ENCODE assay signal across 8 mouse cellular contexts in genomic region chr2:13573408-13574065, GRCm38 (mm10). TPM values are rescaled to one million over a fixed set of nuclear protein-coding genes. Genes with fewer than 3 reads are reported as not detected.
DNase-seq lines count a peak whose midpoint lies in the region; ATAC-seq and TF ChIP-seq lines count a peak whose summit lies in the region.

Gene Vim (plus strand): TSS chr2:13573927.

- WGBS in heart, embryonic 13.5 days: 1% methylated on average over 25 of the region's 26 CpGs
- under 1% methylated on average over 26 of the region's 26 CpGs for WGBS in kidney, postnatal 0 days
- under 1% methylated on average over 26 of the region's 26 CpGs for WGBS in liver, embryonic 15.5 days (ENCODE audit: insufficient replicate concordance)
- WGBS in neural tube, embryonic 13.5 days: 0% methylated on average over 26 of the region's 26 CpGs

- peak; percentile 86 for DNase-seq in CH12.LX (ENCODE audit: extremely low read depth)
- DNase-seq in brain, adult 2 months (ENCODE audit: low read depth, low spot score): peak; percentile 57
- DNase-seq in kidney, postnatal 0 days (ENCODE audit: low spot score): peak; percentile 96
- DNase-seq in thymus, adult 18-20 months: peak; percentile 75 to 78

- no peak; the same call in 1 of the 2 replicates for TF ChIP-seq EP300 in CH12.LX (IDR thresholded peaks at IDR 0.05; ENCODE audit: low read length)

- in situ Hi-C loops in CH12.LX (cut with MboI; ENCODE audit: low pct_ligation_motif_present, low pct_unique_long_range_greater_than_20kb, low sequenced_read_pairs): loop anchor here (10.0 kb wide), 2 partner anchors 169 to 201 kb away; no protein-coding TSS in a partner anchor

- H3K27ac ChIP-seq in CH12.LX (ENCODE audit: insufficient read depth, low read depth): peak within 1 kb of the TSS; percentile 88
- H3K27ac ChIP-seq in heart, embryonic 13.5 days (replicated peaks): peak within 1 kb of the TSS; percentile 99
- H3K27ac ChIP-seq in kidney, postnatal 0 days: peak within 1 kb of the TSS; percentile 97
- H3K27ac ChIP-seq in liver, embryonic 15.5 days (replicated peaks): peak within 1 kb of the TSS; percentile 81
- peak within 1 kb of the TSS; percentile 96 for H3K27ac ChIP-seq in neural tube, embryonic 13.5 days (replicated peaks)

- H3K9ac ChIP-seq in CH12.LX (ENCODE audit: insufficient read depth, low read depth): peak within 1 kb of the TSS; percentile 84
- peak within 1 kb of the TSS; percentile 99 for H3K9ac ChIP-seq in heart, embryonic 13.5 days
- H3K9ac ChIP-seq in kidney, postnatal 0 days (ENCODE audit: low read depth, low read length): peak within 1 kb of the TSS; percentile 74
- H3K9ac ChIP-seq in liver, embryonic 15.5 days: peak within 1 kb of the TSS; percentile 50
- peak within 1 kb of the TSS; percentile 93 for H3K9ac ChIP-seq in neural tube, embryonic 13.5 days

- ATAC-seq in heart, embryonic 13.5 days (ENCODE audit: extremely low read depth, insufficient number of reproducible peaks, low FRiP score, low TSS enrichment): peak; percentile 87
- ATAC-seq in kidney, postnatal 0 days (replicated peaks; ENCODE audit: low FRiP score, low read depth): peak; percentile 92
- peak; percentile 73 for ATAC-seq in liver, embryonic 15.5 days (ENCODE audit: insufficient read depth)
- peak; percentile 89 for ATAC-seq in neural tube, embryonic 13.5 days (ENCODE audit: low read depth)

- peaks cover 11 to 49% of the 10 kb centered on the region in 2 experiments for H3K4me1 ChIP-seq in CH12.LX (ENCODE audit: control insufficient read depth in 1 of 2, insufficient read depth in 2 of 2)
- H3K4me1 ChIP-seq in erythroblast, embryonic 14.5 days (ENCODE audit: control insufficient read depth): peaks cover 23% of the 10 kb centered on the region
- H3K4me1 ChIP-seq in heart, embryonic 13.5 days: peaks cover 27% of the 10 kb centered on the region
- 0 out of 2 replicates have a peak, but pooled peaks cover 11% of the 10 kb centered on the region for H3K4me1 ChIP-seq in kidney, postnatal 0 days (replicated peaks; ENCODE audit: insufficient read depth, low read length)
- H3K4me1 ChIP-seq in liver, embryonic 15.5 days (replicated peaks): peaks cover 31% of the 10 kb centered on the region
- peaks cover 42% of the 10 kb centered on the region for H3K4me1 ChIP-seq in neural tube, embryonic 13.5 days (replicated peaks)

- peak within 1 kb of the TSS; percentile 68 to 73 (median 72) for H3K4me3 ChIP-seq in CH12.LX (replicated peaks in 1 of 3; ENCODE audit: low read depth in 2 of 3, low read length in 2 of 3, poor library complexity in 1 of 3)
- H3K4me3 ChIP-seq in erythroblast, embryonic 14.5 days (replicated peaks): peak within 1 kb of the TSS; percentile 49
- H3K4me3 ChIP-seq in heart, embryonic 13.5 days: peak within 1 kb of the TSS; percentile 97
- peak within 1 kb of the TSS; percentile 61 for H3K4me3 ChIP-seq in kidney, postnatal 0 days (replicated peaks; ENCODE audit: low read depth, low read length)
- H3K4me3 ChIP-seq in liver, embryonic 15.5 days (replicated peaks): peak within 1 kb of the TSS; percentile 56
- H3K4me3 ChIP-seq in neural tube, embryonic 13.5 days: peak within 1 kb of the TSS; percentile 80

- peak; percentile 45; the same call in 1 of the 2 replicates for TF ChIP-seq POLR2A in CH12.LX (IDR thresholded peaks at IDR 0.05; ENCODE audit: low read depth, low read length)

- H3K79me2 ChIP-seq in CH12.LX (replicated peaks; ENCODE audit: control insufficient read depth, extremely low read depth, insufficient read depth, poor library complexity, severe bottlenecking): no peaks in the 10 kb centered on the region

- H3K36me3 ChIP-seq in CH12.LX (replicated peaks in 1 of 2; ENCODE audit: control insufficient read depth in 1 of 2, insufficient read depth in 1 of 2, low read length in 1 of 2): peaks cover 4 to 16% of the 10 kb centered on the region in 2 experiments
- no peaks in the 10 kb centered on the region for H3K36me3 ChIP-seq in erythroblast, embryonic 14.5 days (ENCODE audit: control insufficient read depth)
- peaks cover 25% of the 10 kb centered on the region for H3K36me3 ChIP-seq in heart, embryonic 13.5 days
- H3K36me3 ChIP-seq in kidney, postnatal 0 days (ENCODE audit: insufficient read depth, low read length): 0 out of 2 replicates have a peak, but pooled peaks cover 5% of the 10 kb centered on the region
- H3K36me3 ChIP-seq in liver, embryonic 15.5 days (replicated peaks): peaks cover 2% of the 10 kb centered on the region; the same call in 1 of the 2 replicates
- H3K36me3 ChIP-seq in neural tube, embryonic 13.5 days: peaks cover 8% of the 10 kb centered on the region; the same call in 1 of the 2 replicates

- H3K4me2 ChIP-seq in CH12.LX (ENCODE audit: insufficient read depth, low read depth, poor library complexity, severe bottlenecking): peak within 1 kb of the TSS; percentile 98
- peak within 1 kb of the TSS; percentile 67 for H3K4me2 ChIP-seq in heart, embryonic 13.5 days
- peak within 1 kb of the TSS; percentile 76 for H3K4me2 ChIP-seq in kidney, postnatal 0 days (ENCODE audit: low read length)
- H3K4me2 ChIP-seq in liver, embryonic 15.5 days: peak within 1 kb of the TSS; percentile 69
- peak within 1 kb of the TSS; percentile 78 for H3K4me2 ChIP-seq in neural tube, embryonic 13.5 days

- H3K9me3 ChIP-seq in CH12.LX (replicated peaks; ENCODE audit: low read length): no peaks in the 10 kb centered on the region
- peaks cover 2% of the 10 kb centered on the region; the same call in 1 of the 2 replicates for H3K9me3 ChIP-seq in erythroblast, embryonic 14.5 days (ENCODE audit: control insufficient read depth, low read length)
- no peaks in the 10 kb centered on the region for H3K9me3 ChIP-seq in heart, embryonic 13.5 days
- H3K9me3 ChIP-seq in kidney, postnatal 0 days (replicated peaks; ENCODE audit: low read length): no peaks in the 10 kb centered on the region
- H3K9me3 ChIP-seq in liver, embryonic 15.5 days (replicated peaks): no peaks in the 10 kb centered on the region
- no peaks in the 10 kb centered on the region for H3K9me3 ChIP-seq in neural tube, embryonic 13.5 days

- dilution Hi-C loops in CH12.LX (cut with MboI; ENCODE audit: extremely low pct_ligation_motif_present, extremely low pct_unique_long_range_greater_than_20kb, low sequenced_read_pairs): no loop called here

- no peak for TF ChIP-seq RAD21 in CH12.LX (IDR thresholded peaks at IDR 0.05; ENCODE audit: low read depth, low read length)

- TF ChIP-seq CTCF in CH12.LX (conservative IDR thresholded peaks at IDR 0.05 in 1 of 2, IDR thresholded peaks at IDR 0.05 in 1 of 2; ENCODE audit: low read depth in 2 of 2, low read length in 2 of 2): no peak
- TF ChIP-seq CTCF in kidney, postnatal 0 days (IDR thresholded peaks at IDR 0.05; ENCODE audit: low read depth): no peak

- no peaks in the 10 kb centered on the region for H3K27me3 ChIP-seq in CH12.LX (replicated peaks)
- peaks cover 75% of the 10 kb centered on the region for H3K27me3 ChIP-seq in erythroblast, embryonic 14.5 days (ENCODE audit: control insufficient read depth)
- H3K27me3 ChIP-seq in heart, embryonic 13.5 days (replicated peaks): no peaks in the 10 kb centered on the region
- H3K27me3 ChIP-seq in kidney, postnatal 0 days (ENCODE audit: insufficient read depth, low read length): no peaks in the 10 kb centered on the region
- H3K27me3 ChIP-seq in liver, embryonic 15.5 days: peaks cover 64% of the 10 kb centered on the region
- no peaks in the 10 kb centered on the region for H3K27me3 ChIP-seq in neural tube, embryonic 13.5 days

TF ChIP-seq in CH12.LX, 34 proteins besides CTCF, POLR2A, EP300 and RAD21 (continues in another document):
- no peak for TF ChIP-seq MAZ (IDR thresholded peaks at IDR 0.05; ENCODE audit: low read depth, low read length)
- no peak for TF ChIP-seq CHD1 (IDR thresholded peaks at IDR 0.05; ENCODE audit: low read depth, low read length)
- TF ChIP-seq ZKSCAN1 (IDR thresholded peaks at IDR 0.05; ENCODE audit: borderline replicate concordance, low read depth, low read length): no peak
- no peak for TF ChIP-seq PAX5 (IDR thresholded peaks at IDR 0.05; ENCODE audit: low read length)
- peak; percentile 23; the same call in 1 of the 2 replicates for TF ChIP-seq TBP (conservative IDR thresholded peaks at IDR 0.05; ENCODE audit: low read depth, low read length)
- TF ChIP-seq MYC (IDR thresholded peaks at IDR 0.05; ENCODE audit: low read depth, low read length): no peak
- TF ChIP-seq POLR2AphosphoS2 (IDR thresholded peaks at IDR 0.05; ENCODE audit: low read depth, low read length): peak; percentile 47; the same call in 1 of the 2 replicates
- TF ChIP-seq NELFE (IDR thresholded peaks at IDR 0.05; ENCODE audit: low read depth, low read length): peak; percentile 61
- peak; percentile 58 for TF ChIP-seq MXI1 (IDR thresholded peaks at IDR 0.05; ENCODE audit: low read depth, low read length)
- TF ChIP-seq MAFK (IDR thresholded peaks at IDR 0.05; ENCODE audit: insufficient replicate concordance, low read length): no peak
- TF ChIP-seq NRF1 (IDR thresholded peaks at IDR 0.05; ENCODE audit: low read depth, low read length): no peak
- peak; percentile 27 for TF ChIP-seq HCFC1 (IDR thresholded peaks at IDR 0.05; ENCODE audit: low read depth, low read length)
- no peak for TF ChIP-seq ZNF384 (IDR thresholded peaks at IDR 0.05; ENCODE audit: low read depth, low read length)
- no peak for TF ChIP-seq JUN (IDR thresholded peaks at IDR 0.05; ENCODE audit: insufficient read depth, low read depth, low read length)
- no peak; the same call in 1 of the 2 replicates for TF ChIP-seq ETS1 (conservative IDR thresholded peaks at IDR 0.05; ENCODE audit: low read depth, low read length)
- peak; percentile 63 for TF ChIP-seq ELF1 (IDR thresholded peaks at IDR 0.05; ENCODE audit: low read depth, low read length)
- 0 out of 2 replicates have a peak, but pooled peaks have one; percentile 3 for TF ChIP-seq RCOR1 (conservative IDR thresholded peaks at IDR 0.05; ENCODE audit: low read depth, low read length)
- TF ChIP-seq IRF4 (IDR thresholded peaks at IDR 0.05; ENCODE audit: low read depth, low read length): 0 out of 2 replicates have a peak, but pooled peaks have one; percentile 11
- TF ChIP-seq GABPA (IDR thresholded peaks at IDR 0.05; ENCODE audit: insufficient replicate concordance, low read depth, low read length): no peak
- TF ChIP-seq ZMIZ1 (IDR thresholded peaks at IDR 0.05; ENCODE audit: low read depth, low read length): no peak

RNA-seq across cellular contexts. Expression of gene Vim, which starts in this region (rescaled TPM):
- total RNA-seq in CH12.LX (2012; rRNA removed) (124 and 153 TPM in 2 replicates), CH12.LX (2014; rRNA removed) (135 and 157 TPM in 2 replicates)
- 140 and 164 TPM in 2 replicates for polyA plus RNA-seq in CH12.LX (2012; ENCODE audit: insufficient read length, low read depth)
- polyA plus RNA-seq in erythroblast, embryonic 14.5 days (2012): 3.2 and 3.5 TPM in 2 replicates
- 968 and 987 TPM in 2 replicates for polyA plus RNA-seq in heart, embryonic 13.5 days (2015; fragmentation: Nextera tagmentation; extraction: Ambion mirVana)
- polyA plus RNA-seq in kidney, postnatal 0 days (2015; fragmentation: Nextera tagmentation; extraction: Ambion mirVana): 414 and 447 TPM in 2 replicates
- polyA plus RNA-seq in liver, embryonic 15.5 days (2015; fragmentation: Nextera tagmentation; extraction: Ambion mirVana): 84.2 and 91.3 TPM in 2 replicates
- polyA plus RNA-seq in neural tube, embryonic 13.5 days (2015; fragmentation: Nextera tagmentation; extraction: Ambion mirVana): 952 and 963 TPM in 2 replicates

Comparison
In these comparisons a context has a peak if more than half of its experiments do, and no peak if none do; other contexts are left out.
1. Peak in every context shown above with its lines: DNase-seq, ATAC-seq, H3K4me3 ChIP-seq and H3K27ac ChIP-seq.
2. RNA of gene Vim (polyA plus RNA-seq): 968 to 987 TPM in heart, embryonic 13.5 days, 952 to 963 TPM in neural tube, embryonic 13.5 days, 414 to 447 TPM in kidney, postnatal 0 days, 140 to 164 TPM in CH12.LX and 84.2 to 91.3 TPM in liver, embryonic 15.5 days; 3.2 to 3.5 TPM in erythroblast, embryonic 14.5 days; every median in the first group is over 10 times any median in the second.